Mouse (Mus musculus): ENCODE measurements around the gene Ush2a. TPM values are rescaled to one million over a fixed set of nuclear protein-coding genes. Genes with fewer than 3 reads are reported as not detected.

Ush2a gene
- polyA plus RNA-seq, 1 experiment from 2014 or later, result 0.04 TPM

- no peaks in the 10 kb centered on the region for H3K36me3 ChIP-seq
Measured at GRCm38 (mm10) chr1:188824195-188824594, 562.4 kb downstream of the Ush2a start.

GRCm38 (mm10) chr1:188824878-188825532 lies 563.2 kb downstream of the Ush2a start:
- 79% methylated on average over 8 of the region's 8 CpGs for WGBS
- ATAC-seq (ENCODE audit: low FRiP score, low read depth), result no peak
- H3K9me3 ChIP-seq, result no peaks in the 10 kb centered on the region

More at GRCm38 (mm10) chr1:188824195-188824594, 562.4 kb downstream of the Ush2a start:
- no peaks in the 10 kb centered on the region for H3K27me3 ChIP-seq
- H3K27ac ChIP-seq, result no peak overlapping the region
- WGBS, result 95% methylated on average over 2 of the region's 2 CpGs
- no peak overlapping the region for H3K9ac ChIP-seq
- no peak overlapping the region for H3K4me2 ChIP-seq (replicated peaks)
- no peak overlapping the region for H3K4me3 ChIP-seq
- ATAC-seq (ENCODE audit: low FRiP score, low read depth), result no peak
- no peaks in the 10 kb centered on the region; the same call in 1 of the 2 replicates for H3K4me1 ChIP-seq
- H3K9me3 ChIP-seq, result no peaks in the 10 kb centered on the region

GRCm38 (mm10) chr1:188830527-188831407 lies 568.9 kb downstream of the Ush2a start:
- no peaks in the 10 kb centered on the region for H3K27me3 ChIP-seq
- no peaks in the 10 kb centered on the region for H3K9me3 ChIP-seq
- H3K27ac ChIP-seq, result no peak overlapping the region
- WGBS, result 39% methylated on average over 11 of the region's 11 CpGs
- no peaks in the 10 kb centered on the region for H3K36me3 ChIP-seq
- peak; percentile 28; the same call in 1 of the 2 replicates for ATAC-seq (ENCODE audit: low FRiP score, low read depth)
- peaks cover 32% of the 10 kb centered on the region for H3K4me1 ChIP-seq
- H3K4me2 ChIP-seq (replicated peaks), result no peak overlapping the region; the same call in 1 of the 2 replicates
- no peak overlapping the region for H3K9ac ChIP-seq
- H3K4me3 ChIP-seq, result no peak overlapping the region

More at GRCm38 (mm10) chr1:188824878-188825532, 563.2 kb downstream of the Ush2a start:
- Histone ChIP-seq H3K4me3 (no peak overlapping the region), H3K36me3 (no peaks in the 10 kb centered on the region), H3K27ac (no peak overlapping the region), H3K4me2 (replicated peaks) (no peak overlapping the region), H3K27me3 (no peaks in the 10 kb centered on the region), H3K4me1 (peaks cover 7% of the 10 kb centered on the region), H3K9ac (no peak overlapping the region)

GRCm38 (mm10) chr1:188833906-188834305 lies 572.1 kb downstream of the Ush2a start:
- Histone ChIP-seq H3K4me3 (no peak overlapping the region), H3K4me2 (replicated peaks) (no peak overlapping the region), H3K9ac (no peak overlapping the region), H3K36me3 (no peaks in the 10 kb centered on the region), H3K9me3 (no peaks in the 10 kb centered on the region), H3K27ac (no peak overlapping the region), H3K4me1 (peaks cover 32% of the 10 kb centered on the region), H3K27me3 (no peaks in the 10 kb centered on the region)
- 51% methylated on average over 9 of the region's 9 CpGs for WGBS
- ATAC-seq (ENCODE audit: low FRiP score, low read depth), result no peak

- Histone ChIP-seq H3K36me3 (no peaks in the 10 kb centered on the region), H3K9ac (no peak overlapping the region), H3K27ac (no peak overlapping the region), H3K9me3 (no peaks in the 10 kb centered on the region), H3K4me2 (replicated peaks) (no peak overlapping the region), H3K4me1 (peaks cover 27% of the 10 kb centered on the region), H3K4me3 (no peak overlapping the region), H3K27me3 (0 out of 2 replicates have a peak, but pooled peaks cover 3% of the 10 kb centered on the region)
- ATAC-seq (ENCODE audit: low FRiP score, low read depth), result no peak
- 80% methylated on average over 3 of the region's 3 CpGs for WGBS
Measured at GRCm38 (mm10) chr1:188834770-188835169, 572.9 kb downstream of the Ush2a start.

- WGBS, result 90% methylated on average over 5 of the region's 5 CpGs
- Histone ChIP-seq H3K4me3 (no peak overlapping the region), H3K9me3 (no peaks in the 10 kb centered on the region), H3K9ac (no peak overlapping the region), H3K36me3 (no peaks in the 10 kb centered on the region), H3K27ac (no peak overlapping the region), H3K4me1 (peaks cover 18% of the 10 kb centered on the region; the same call in 1 of the 2 replicates), H3K27me3 (0 out of 2 replicates have a peak, but pooled peaks cover 3% of the 10 kb centered on the region), H3K4me2 (replicated peaks) (no peak overlapping the region)
- no peak for ATAC-seq (ENCODE audit: low FRiP score, low read depth)
Measured at GRCm38 (mm10) chr1:188837613-188838295, 575.9 kb downstream of the Ush2a start.

- Histone ChIP-seq H3K27me3 (no peaks in the 10 kb centered on the region), H3K9me3 (peaks cover 3% of the 10 kb centered on the region; the same call in 1 of the 2 replicates), H3K4me1 (no peaks in the 10 kb centered on the region), H3K4me3 (no peak overlapping the region), H3K9ac (no peak overlapping the region), H3K27ac (no peak overlapping the region), H3K4me2 (replicated peaks) (no peak overlapping the region), H3K36me3 (no peaks in the 10 kb centered on the region)
- no peak for ATAC-seq (ENCODE audit: low FRiP score, low read depth)
- 95% methylated on average over 6 of the region's 6 CpGs for WGBS
Measured at GRCm38 (mm10) chr1:188847242-188847641, 585.4 kb downstream of the Ush2a start.

GRCm38 (mm10) chr1:188852776-188853175 lies 591.0 kb downstream of the Ush2a start:
- WGBS, result 78% methylated on average over 5 of the region's 5 CpGs
- Histone ChIP-seq H3K36me3 (no peaks in the 10 kb centered on the region), H3K9ac (no peak overlapping the region), H3K27ac (no peak overlapping the region), H3K4me3 (no peak overlapping the region), H3K4me2 (replicated peaks) (no peak overlapping the region), H3K27me3 (no peaks in the 10 kb centered on the region), H3K9me3 (no peaks in the 10 kb centered on the region; the same call in 1 of the 2 replicates), H3K4me1 (no peaks in the 10 kb centered on the region)
- ATAC-seq (ENCODE audit: low FRiP score, low read depth), result no peak

- Histone ChIP-seq H3K27ac (no peak overlapping the region), H3K9me3 (no peaks in the 10 kb centered on the region; the same call in 1 of the 2 replicates), H3K4me1 (no peaks in the 10 kb centered on the region), H3K9ac (no peak overlapping the region), H3K4me3 (no peak overlapping the region), H3K4me2 (replicated peaks) (no peak overlapping the region), H3K27me3 (no peaks in the 10 kb centered on the region; the same call in 1 of the 2 replicates), H3K36me3 (no peaks in the 10 kb centered on the region)
- no peak for ATAC-seq (ENCODE audit: low FRiP score, low read depth)
Measured at GRCm38 (mm10) chr1:188854240-188854639, 592.4 kb downstream of the Ush2a start.

GRCm38 (mm10) chr1:188855034-188855433 lies 593.2 kb downstream of the Ush2a start:
- Histone ChIP-seq H3K9ac (no peak overlapping the region), H3K4me1 (0 out of 2 replicates have a peak, but pooled peaks cover 2% of the 10 kb centered on the region), H3K4me3 (no peak overlapping the region), H3K9me3 (no peaks in the 10 kb centered on the region; the same call in 1 of the 2 replicates), H3K36me3 (no peaks in the 10 kb centered on the region), H3K4me2 (replicated peaks) (no peak overlapping the region), H3K27me3 (no peaks in the 10 kb centered on the region; the same call in 1 of the 2 replicates), H3K27ac (no peak overlapping the region)
- ATAC-seq (ENCODE audit: low FRiP score, low read depth), result no peak
- WGBS, result 98% methylated on average over 2 of the region's 2 CpGs

GRCm38 (mm10) chr1:188859718-188860117 lies 597.9 kb downstream of the Ush2a start:
- ATAC-seq (ENCODE audit: low FRiP score, low read depth), result peak; percentile 71; the same call in 1 of the 2 replicates
- H3K9ac ChIP-seq, result no peak overlapping the region
- H3K4me3 ChIP-seq, result no peak overlapping the region
- H3K36me3 ChIP-seq, result no peaks in the 10 kb centered on the region
- peak overlapping the region; percentile 33; the same call in 1 of the 2 replicates for H3K27ac ChIP-seq
- no peak overlapping the region for H3K4me2 ChIP-seq (replicated peaks)
- 14% methylated on average over 5 of the region's 5 CpGs for WGBS
- H3K4me1 ChIP-seq, result peaks cover 11% of the 10 kb centered on the region
- peaks cover 8% of the 10 kb centered on the region for H3K27me3 ChIP-seq
- H3K9me3 ChIP-seq, result no peaks in the 10 kb centered on the region; the same call in 1 of the 2 replicates
